Mouse (Mus musculus): ENCODE results near the gene Hadhb.

DNA sequence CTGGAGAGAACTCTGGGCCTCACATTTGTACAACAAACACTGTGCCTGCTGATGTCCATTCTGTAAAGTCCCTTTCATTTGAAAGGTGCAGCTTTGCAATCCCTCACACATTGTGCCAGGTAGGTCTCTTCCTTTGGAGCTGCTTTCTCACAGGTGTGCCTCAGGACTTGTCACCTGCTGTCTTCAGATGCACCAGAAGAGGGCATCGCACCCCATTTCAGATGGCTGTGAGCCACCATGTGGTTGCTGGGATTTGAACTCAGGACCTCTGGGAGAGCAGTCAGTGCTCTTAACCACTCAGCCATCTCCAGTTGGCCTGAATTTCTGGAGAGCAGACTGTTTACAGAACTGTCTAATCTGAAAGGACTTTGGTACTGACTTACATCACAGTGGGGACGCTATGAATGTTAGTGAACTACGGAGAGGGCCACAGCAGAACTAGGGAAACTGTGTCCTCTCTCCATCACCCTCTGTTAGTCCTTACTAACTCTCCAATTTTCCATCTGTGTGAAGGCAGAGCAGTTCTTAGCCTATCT is 42.4 kb upstream of the Hadhb start:
- TF ChIP-seq CTCF (IDR thresholded peaks at IDR 0.05; ENCODE audit: low read depth) (peak; percentile 43), EP300 (IDR thresholded peaks at IDR 0.05; ENCODE audit: low read depth) (no peak)

Data from liver, postnatal 0 days (tissue).